Mouse (Mus musculus): ENCODE measurements around the gene Ncor2. TPM values are rescaled to one million over a fixed set of nuclear protein-coding genes. Genes with fewer than 3 reads are reported as not detected.

Ncor2 gene
- polyA plus RNA-seq, 1 experiment from 2014 or later = 19.7 TPM

- Histone ChIP-seq H3K9me3 (0 out of 2 replicates have a peak, but pooled peaks cover 6% of the 10 kb centered on the region), H3K36me3 (peaks cover 95% of the 10 kb centered on the region), H3K4me3 (no peak overlapping the region), H3K27ac (no peak overlapping the region), H3K4me1 (replicated peaks) (peaks cover 46% of the 10 kb centered on the region), H3K27me3 (ENCODE audit: insufficient read depth, poor library complexity, severe bottlenecking) (no peaks in the 10 kb centered on the region)
- no peak for DNase-seq (ENCODE audit: low spot score)
- 93% methylated on average over 16 of the region's 16 CpGs for WGBS
Observed at GRCm38 (mm10) chr5:125106191-125106590, 72.8 kb downstream of the Ncor2 start.

GRCm38 (mm10) chr5:125104841-125105240, 74.2 kb downstream of the Ncor2 start:
- Histone ChIP-seq H3K4me1 (replicated peaks) (peaks cover 33% of the 10 kb centered on the region), H3K27me3 (ENCODE audit: insufficient read depth, poor library complexity, severe bottlenecking) (no peaks in the 10 kb centered on the region), H3K36me3 (peaks cover 96% of the 10 kb centered on the region), H3K9me3 (0 out of 2 replicates have a peak, but pooled peaks cover 6% of the 10 kb centered on the region), H3K27ac (peak overlapping the region; percentile 36; the same call in 1 of the 2 replicates), H3K4me3 (no peak overlapping the region)
- 70% methylated on average over 6 of the region's 6 CpGs for WGBS
- DNase-seq (ENCODE audit: low spot score) = no peak

- Histone ChIP-seq H3K4me1 (replicated peaks) (peaks cover 28% of the 10 kb centered on the region), H3K36me3 (peaks cover 98% of the 10 kb centered on the region), H3K27ac (peak overlapping the region; percentile 66), H3K9me3 (0 out of 2 replicates have a peak, but pooled peaks cover 6% of the 10 kb centered on the region), H3K4me3 (no peak overlapping the region), H3K27me3 (ENCODE audit: insufficient read depth, poor library complexity, severe bottlenecking) (no peaks in the 10 kb centered on the region)
- no peak for DNase-seq (ENCODE audit: low spot score)
- WGBS = 26% methylated on average over 6 of the region's 6 CpGs
Observed at GRCm38 (mm10) chr5:125103396-125103795, 75.6 kb downstream of the Ncor2 start.

GRCm38 (mm10) chr5:125102907-125103306, 76.1 kb downstream of the Ncor2 start:
- peak overlapping the region; percentile 66 for H3K27ac ChIP-seq
- H3K36me3 ChIP-seq = peaks cover 98% of the 10 kb centered on the region
- H3K4me3 ChIP-seq = no peak overlapping the region
- peaks cover 28% of the 10 kb centered on the region for H3K4me1 ChIP-seq (replicated peaks)
- no peak for DNase-seq (ENCODE audit: low spot score)
- H3K9me3 ChIP-seq = 0 out of 2 replicates have a peak, but pooled peaks cover 6% of the 10 kb centered on the region
- no peaks in the 10 kb centered on the region for H3K27me3 ChIP-seq (ENCODE audit: insufficient read depth, poor library complexity, severe bottlenecking)
- WGBS = 67% methylated on average over 7 of the region's 7 CpGs

GRCm38 (mm10) chr5:125102352-125102751, 76.7 kb downstream of the Ncor2 start:
- no peak for DNase-seq (ENCODE audit: low spot score)
- Histone ChIP-seq H3K36me3 (peaks cover 98% of the 10 kb centered on the region), H3K9me3 (0 out of 2 replicates have a peak, but pooled peaks cover 6% of the 10 kb centered on the region), H3K27me3 (ENCODE audit: insufficient read depth, poor library complexity, severe bottlenecking) (no peaks in the 10 kb centered on the region), H3K4me3 (no peak overlapping the region), H3K4me1 (replicated peaks) (peaks cover 28% of the 10 kb centered on the region), H3K27ac (peak overlapping the region; percentile 66)
- 87% methylated on average over 8 of the region's 8 CpGs for WGBS

GRCm38 (mm10) chr5:125099785-125100350, 79.2 kb downstream of the Ncor2 start:
- H3K27ac ChIP-seq = no peak overlapping the region
- H3K9me3 ChIP-seq = 0 out of 2 replicates have a peak, but pooled peaks cover 6% of the 10 kb centered on the region
- H3K36me3 ChIP-seq = peaks cover 99% of the 10 kb centered on the region
- no peaks in the 10 kb centered on the region for H3K27me3 ChIP-seq (ENCODE audit: insufficient read depth, poor library complexity, severe bottlenecking)
- H3K4me1 ChIP-seq (replicated peaks) = peaks cover 30% of the 10 kb centered on the region
- no peak overlapping the region for H3K4me3 ChIP-seq
- DNase-seq (ENCODE audit: low spot score) = no peak
- WGBS = 87% methylated on average over 5 of the region's 5 CpGs

- Histone ChIP-seq H3K9me3 (0 out of 2 replicates have a peak, but pooled peaks cover 6% of the 10 kb centered on the region), H3K27ac (no peak overlapping the region), H3K4me1 (replicated peaks) (peaks cover 29% of the 10 kb centered on the region), H3K4me3 (no peak overlapping the region), H3K36me3 (peaks cover 99% of the 10 kb centered on the region), H3K27me3 (ENCODE audit: insufficient read depth, poor library complexity, severe bottlenecking) (no peaks in the 10 kb centered on the region)
- WGBS = 91% methylated on average over 9 of the region's 9 CpGs
- DNase-seq (ENCODE audit: low spot score) = no peak
Observed at GRCm38 (mm10) chr5:125098692-125099091, 80.3 kb downstream of the Ncor2 start.

- Histone ChIP-seq H3K27ac (no peak overlapping the region), H3K27me3 (ENCODE audit: insufficient read depth, poor library complexity, severe bottlenecking) (no peaks in the 10 kb centered on the region), H3K4me1 (replicated peaks) (peaks cover 25% of the 10 kb centered on the region), H3K4me3 (no peak overlapping the region), H3K9me3 (0 out of 2 replicates have a peak, but pooled peaks cover 1% of the 10 kb centered on the region), H3K36me3 (peaks cover 99% of the 10 kb centered on the region)
- 92% methylated on average over 11 of the region's 11 CpGs for WGBS
- DNase-seq (ENCODE audit: low spot score) = no peak
Observed at GRCm38 (mm10) chr5:125096368-125096767, 82.7 kb downstream of the Ncor2 start.

- peaks cover 25% of the 10 kb centered on the region for H3K4me1 ChIP-seq (replicated peaks)
- no peak overlapping the region for H3K4me3 ChIP-seq
- H3K27ac ChIP-seq = peak overlapping the region; percentile 41; the same call in 1 of the 2 replicates
- 83% methylated on average over 14 of the region's 14 CpGs for WGBS
- DNase-seq (ENCODE audit: low spot score) = no peak
- peaks cover 99% of the 10 kb centered on the region for H3K36me3 ChIP-seq
- peaks cover under 1% of the 10 kb centered on the region; the same call in 1 of the 2 replicates for H3K9me3 ChIP-seq
- no peaks in the 10 kb centered on the region for H3K27me3 ChIP-seq (ENCODE audit: insufficient read depth, poor library complexity, severe bottlenecking)
Observed at GRCm38 (mm10) chr5:125095525-125096175, 83.4 kb downstream of the Ncor2 start.

- peaks cover 27% of the 10 kb centered on the region for H3K4me1 ChIP-seq (replicated peaks)
- peak overlapping the region; percentile 70 for H3K27ac ChIP-seq
- H3K9me3 ChIP-seq = peaks cover 13% of the 10 kb centered on the region
- H3K27me3 ChIP-seq (ENCODE audit: insufficient read depth, poor library complexity, severe bottlenecking) = no peaks in the 10 kb centered on the region
- no peak overlapping the region for H3K4me3 ChIP-seq
- H3K36me3 ChIP-seq = peaks cover 99% of the 10 kb centered on the region
- WGBS = 58% methylated on average over 5 of the region's 5 CpGs
- DNase-seq (ENCODE audit: low spot score) = no peak
Observed at GRCm38 (mm10) chr5:125093795-125094194, 85.2 kb downstream of the Ncor2 start.

GRCm38 (mm10) chr5:125088076-125088475, 90.9 kb downstream of the Ncor2 start:
- Histone ChIP-seq H3K9me3 (peaks cover 13% of the 10 kb centered on the region), H3K36me3 (peaks cover 100% of the 10 kb centered on the region), H3K27me3 (ENCODE audit: insufficient read depth, poor library complexity, severe bottlenecking) (no peaks in the 10 kb centered on the region), H3K4me1 (replicated peaks) (peaks cover 16% of the 10 kb centered on the region; the same call in 1 of the 2 replicates), H3K27ac (no peak overlapping the region), H3K4me3 (no peak overlapping the region)
- no peak for DNase-seq (ENCODE audit: low spot score)
- 67% methylated on average over 6 of the region's 6 CpGs for WGBS

GRCm38 (mm10) chr5:125085097-125085617, 93.9 kb downstream of the Ncor2 start:
- Histone ChIP-seq H3K27me3 (ENCODE audit: insufficient read depth, poor library complexity, severe bottlenecking) (no peaks in the 10 kb centered on the region), H3K9me3 (peaks cover 7% of the 10 kb centered on the region), H3K36me3 (peaks cover 100% of the 10 kb centered on the region), H3K4me1 (replicated peaks) (peaks cover 23% of the 10 kb centered on the region), H3K4me3 (no peak overlapping the region), H3K27ac (0 out of 2 replicates have a peak overlapping the region, but pooled peaks have one; percentile 29)
- DNase-seq (ENCODE audit: low spot score) = no peak
- 87% methylated on average over 8 of the region's 8 CpGs for WGBS

- H3K4me3 ChIP-seq = no peak overlapping the region
- peaks cover 100% of the 10 kb centered on the region for H3K36me3 ChIP-seq
- H3K4me1 ChIP-seq (replicated peaks) = peaks cover 20% of the 10 kb centered on the region
- H3K27ac ChIP-seq = no peak overlapping the region
- 91% methylated on average over 6 of the region's 6 CpGs for WGBS
- H3K27me3 ChIP-seq (ENCODE audit: insufficient read depth, poor library complexity, severe bottlenecking) = no peaks in the 10 kb centered on the region
- no peak for DNase-seq (ENCODE audit: low spot score)
- H3K9me3 ChIP-seq = no peaks in the 10 kb centered on the region
Observed at GRCm38 (mm10) chr5:125083674-125084073, 95.3 kb downstream of the Ncor2 start.
